Mouse (Mus musculus) kidney, adult 2 months (tissue): ENCODE data around the gene Gli2.

Source experiments
- CTCF ChIP-seq: fragments of 200-500 bp; conservative IDR thresholded peaks from 2 replicates; pipeline ENCODE4 v1.5.1; 2011; ENCODE audit warnings: low read depth, mild to moderate bottlenecking, control low read depth, low read length, moderate library complexity, mixed read lengths; ENCODE audit not compliant: insufficient read depth, insufficient read length
- POLR2A ChIP-seq: fragments of 200-500 bp; IDR thresholded peaks from one replicate; pipeline ENCODE4 v1.6.1; 2011; ENCODE audit warnings: low read depth, low read length, control low read depth

- TF ChIP-seq CTCF (no peak), POLR2A (no peak)
These were observed 17.5 kb downstream of the Gli2 start for GRCm38 (mm10) chr1:119035931-119036330.
